Mouse (Mus musculus) adrenal gland, postnatal 14 days (tissue): Measurements from ENCODE around the gene Thsd4. TPM values are rescaled to one million over a fixed set of nuclear protein-coding genes. Genes with fewer than 3 reads are reported as not detected.

Experiments
- DNase-seq: peaks from one replicate; pipeline ENCODE4 v3.0.0; 2021; ENCODE audit warnings: mixed read lengths
- total RNA-seq: library from RNA; stranded (reverse); gene quantifications from 2 replicates; pipeline ENCODE4 v1.2.3, GENCODE M21; 2021

The Thsd4 gene
- total RNA-seq, 1 experiment from 2014 or later, result 7.7 TPM

GRCm38 (mm10) chr9:60264586-60265325 is 257.1 kb downstream of the Thsd4 start:
- DNase-seq, result peak; percentile 32

- DNase-seq, result no peak
Observed at GRCm38 (mm10) chr9:60262515-60263140, 259.2 kb downstream of the Thsd4 start.

GRCm38 (mm10) chr9:60259626-60260025 is 262.2 kb downstream of the Thsd4 start:
- DNase-seq, result no peak

GRCm38 (mm10) chr9:60251765-60252164 is 270.1 kb downstream of the Thsd4 start:
- DNase-seq, result peak; percentile 53

- DNase-seq, result no peak
Observed at GRCm38 (mm10) chr9:60250403-60250802, 271.4 kb downstream of the Thsd4 start.

GRCm38 (mm10) chr9:60247998-60248397 is 273.8 kb downstream of the Thsd4 start:
- DNase-seq, result no peak

- peak; percentile 80 for DNase-seq
Observed at GRCm38 (mm10) chr9:60244943-60245342, 276.9 kb downstream of the Thsd4 start.

- DNase-seq, result peak; percentile 42
Observed at GRCm38 (mm10) chr9:60243503-60243902, 278.3 kb downstream of the Thsd4 start.

GRCm38 (mm10) chr9:60237667-60238066 is 284.2 kb downstream of the Thsd4 start:
- peak; percentile 75 for DNase-seq

GRCm38 (mm10) chr9:60236155-60236554 is 285.7 kb downstream of the Thsd4 start:
- DNase-seq, result no peak

- DNase-seq, result no peak
Observed at GRCm38 (mm10) chr9:60234233-60235115, 287.4 kb downstream of the Thsd4 start.

- no peak for DNase-seq
Observed at GRCm38 (mm10) chr9:60231981-60232881, 289.6 kb downstream of the Thsd4 start.

GRCm38 (mm10) chr9:60229496-60229895 is 292.4 kb downstream of the Thsd4 start:
- DNase-seq, result no peak

GRCm38 (mm10) chr9:60227727-60228126 is 294.1 kb downstream of the Thsd4 start:
- DNase-seq, result no peak

- no peak for DNase-seq
Observed at GRCm38 (mm10) chr9:60226679-60227078, 295.2 kb downstream of the Thsd4 start.

GRCm38 (mm10) chr9:60226155-60226554 is 295.7 kb downstream of the Thsd4 start:
- DNase-seq, result no peak

GRCm38 (mm10) chr9:60225453-60225852 is 296.4 kb downstream of the Thsd4 start:
- no peak for DNase-seq

- DNase-seq, result no peak
Observed at GRCm38 (mm10) chr9:60224039-60224695, 297.7 kb downstream of the Thsd4 start.

GRCm38 (mm10) chr9:60220431-60220830 is 301.4 kb downstream of the Thsd4 start:
- no peak for DNase-seq

GRCm38 (mm10) chr9:60218396-60218795 is 303.4 kb downstream of the Thsd4 start:
- DNase-seq, result no peak

- DNase-seq, result peak; percentile 82
Observed at GRCm38 (mm10) chr9:60216029-60216428, 305.8 kb downstream of the Thsd4 start.
